ENCODE assay signal across 10 mouse cellular contexts in genomic region chr10:75093252-75093987, GRCm38 (mm10). TPM values are rescaled to one million over a fixed set of nuclear protein-coding genes. Genes with fewer than 3 reads are reported as not detected.
A peak's percentile ranks its signal among the peaks of the same experiment; 100 is the strongest.
DNase-seq lines count a peak whose midpoint lies in the region; ATAC-seq and TF ChIP-seq lines count a peak whose summit lies in the region.
"Had no signal": no experiment of that assay in that cellular context is flagged by ENCODE, and none has a peak within 500 bp of the region (broad histone marks: within the 10 kb centered on the region; RNA-seq: fewer than 3 reads in every experiment).

No protein-coding gene starts in this region.

- peak overlapping the region; percentile 15; the same call in 1 of the 2 replicates for H3K4me2 ChIP-seq in embryonic facial prominence, embryonic 15.5 days (replicated peaks)
- H3K4me2 ChIP-seq in neural tube, embryonic 14.5 days (ENCODE audit: low read depth, low read length) = no peak overlapping the region

- no peak for TF ChIP-seq CTCF in layer of hippocampus, adult 2 months (conservative IDR thresholded peaks at IDR 0.05)

- H3K9me3 ChIP-seq in embryonic facial prominence, embryonic 15.5 days (replicated peaks) = no peaks in the 10 kb centered on the region
- no peaks in the 10 kb centered on the region for H3K9me3 ChIP-seq in limb, embryonic 10.5 days (replicated peaks)
- H3K9me3 ChIP-seq in neural tube, embryonic 14.5 days (ENCODE audit: control insufficient read depth, low read length) = no peaks in the 10 kb centered on the region

- peaks cover 33% of the 10 kb centered on the region for H3K4me1 ChIP-seq in embryonic facial prominence, embryonic 15.5 days
- H3K4me1 ChIP-seq in limb, embryonic 10.5 days = peaks cover 46% of the 10 kb centered on the region
- H3K4me1 ChIP-seq in neural tube, embryonic 14.5 days (ENCODE audit: control insufficient read depth, insufficient read depth, low read length) = peaks cover 14% of the 10 kb centered on the region

- no peaks in the 10 kb centered on the region for H3K36me3 ChIP-seq in embryonic facial prominence, embryonic 15.5 days
- H3K36me3 ChIP-seq in limb, embryonic 10.5 days = no peaks in the 10 kb centered on the region
- H3K36me3 ChIP-seq in neural tube, embryonic 14.5 days (ENCODE audit: control insufficient read depth, insufficient read depth, low read length) = no peaks in the 10 kb centered on the region
- H3K36me3 ChIP-seq: G1E had no signal

- no peaks in the 10 kb centered on the region for H3K27me3 ChIP-seq in embryonic facial prominence, embryonic 15.5 days
- H3K27me3 ChIP-seq in limb, embryonic 10.5 days (ENCODE audit: low read depth, poor library complexity, severe bottlenecking) = no peaks in the 10 kb centered on the region
- no peaks in the 10 kb centered on the region for H3K27me3 ChIP-seq in neural tube, embryonic 14.5 days (ENCODE audit: control insufficient read depth, insufficient read depth, low read length)

- peak overlapping the region; percentile 83; the same call in 1 of the 2 replicates for H3K27ac ChIP-seq in layer of hippocampus, adult 2 months
- H3K27ac ChIP-seq in embryonic facial prominence, embryonic 15.5 days (replicated peaks) = no peak overlapping the region
- H3K27ac ChIP-seq in limb, embryonic 10.5 days = no peak overlapping the region
- H3K27ac ChIP-seq in neural tube, embryonic 14.5 days (ENCODE audit: low read depth, low read length) = no peak overlapping the region

- no peak for DNase-seq in layer of hippocampus, adult 2 months (ENCODE audit: low spot score in 2 of 2)
- DNase-seq in layer of hippocampus, postnatal 36 days = no peak
- peak; percentile 37 for DNase-seq in limb, embryonic 10.5 days (ENCODE audit: low spot score)
- DNase-seq in spleen, postnatal 36 days (ENCODE audit: low spot score in 2 of 2) = no peak
- no peak for DNase-seq in natural killer cell, adult 2 months (ENCODE audit: low spot score in 2 of 2)
- DNase-seq in left cerebral cortex, adult 18-20 months (ENCODE audit: low spot score in 2 of 2) = no peak
- DNase-seq: layer of hippocampus, adult 9-11 months had no signal

- WGBS in embryonic facial prominence, embryonic 15.5 days = 51% methylated on average over 22 of the region's 22 CpGs
- 49% methylated on average over 22 of the region's 22 CpGs for WGBS in limb, embryonic 10.5 days
- 17% methylated on average over 22 of the region's 22 CpGs for WGBS in neural tube, embryonic 14.5 days

- ATAC-seq in embryonic facial prominence, embryonic 15.5 days (ENCODE audit: insufficient number of reproducible peaks, low FRiP score, low TSS enrichment, low read depth) = no peak
- ATAC-seq in neural tube, embryonic 14.5 days (ENCODE audit: low read depth) = peak; percentile 57; the same call in 1 of the 2 replicates

- H3K4me3 ChIP-seq in layer of hippocampus, adult 2 months = no peak overlapping the region
- no peak overlapping the region for H3K4me3 ChIP-seq in embryonic facial prominence, embryonic 15.5 days (replicated peaks)
- H3K4me3 ChIP-seq in limb, embryonic 10.5 days = no peak overlapping the region
- no peak overlapping the region for H3K4me3 ChIP-seq in neural tube, embryonic 14.5 days (ENCODE audit: low read depth, low read length)

- no peak overlapping the region for H3K9ac ChIP-seq in embryonic facial prominence, embryonic 15.5 days
- no peak overlapping the region for H3K9ac ChIP-seq in neural tube, embryonic 14.5 days (replicated peaks; ENCODE audit: low read depth, low read length)

RNA-seq across cellular contexts. Expression of gene Bcr, which starts 33.0 kb away (rescaled TPM):
- 100 to 1,000 TPM; 116 to 124 TPM for total RNA-seq in layer of hippocampus, adult 2 months (2021)
- total RNA-seq in layer of hippocampus, postnatal 36 days (2021) = 100 to 1,000 TPM; 121 to 133 TPM
- polyA plus RNA-seq in embryonic facial prominence, embryonic 15.5 days (2015; fragmentation: Nextera tagmentation; extraction: Ambion mirVana) = 7.5 and 9.2 TPM in 2 replicates
- 7.0 and 7.6 TPM in 2 replicates for polyA plus RNA-seq in limb, embryonic 10.5 days (2016; fragmentation: Nextera tagmentation; extraction: Ambion mirVana)
- polyA plus RNA-seq in neural tube, embryonic 14.5 days (2014; fragmentation: Nextera tagmentation; extraction: Ambion mirVana) = 23.3 and 26.4 TPM in 2 replicates
- total RNA-seq in left cerebral cortex, adult 18-20 months (2021) = 100 to 1,000 TPM; 102 to 109 TPM
- polyA plus RNA-seq: G1E had no signal

RNA-seq across cellular contexts. Expression of gene Rab36, which starts 56.6 kb away (rescaled TPM):
- 10 to 100 TPM; 33.6 to 34.6 TPM for total RNA-seq in layer of hippocampus, adult 2 months (2021)
- total RNA-seq in layer of hippocampus, postnatal 36 days (2021) = 10 to 100 TPM; 30.4 to 32.2 TPM
- 10.6 and 15.0 TPM in 2 replicates for polyA plus RNA-seq in embryonic facial prominence, embryonic 15.5 days (2015; fragmentation: Nextera tagmentation; extraction: Ambion mirVana)
- 10.6 and 13.2 TPM in 2 replicates for polyA plus RNA-seq in limb, embryonic 10.5 days (2016; fragmentation: Nextera tagmentation; extraction: Ambion mirVana)
- 13.9 and 18.8 TPM in 2 replicates for polyA plus RNA-seq in neural tube, embryonic 14.5 days (2014; fragmentation: Nextera tagmentation; extraction: Ambion mirVana)
- 10 to 100 TPM; 27.6 to 28.0 TPM for total RNA-seq in left cerebral cortex, adult 18-20 months (2021)
- polyA plus RNA-seq: G1E had no signal
